Mouse (Mus musculus): ENCODE measurements around the gene Sema3b. TPM values are rescaled to one million over a fixed set of nuclear protein-coding genes. Genes with fewer than 3 reads are reported as not detected.

Sema3b gene
- polyA plus RNA-seq, 1 experiment from 2014 or later = 3.4 TPM

DNA sequence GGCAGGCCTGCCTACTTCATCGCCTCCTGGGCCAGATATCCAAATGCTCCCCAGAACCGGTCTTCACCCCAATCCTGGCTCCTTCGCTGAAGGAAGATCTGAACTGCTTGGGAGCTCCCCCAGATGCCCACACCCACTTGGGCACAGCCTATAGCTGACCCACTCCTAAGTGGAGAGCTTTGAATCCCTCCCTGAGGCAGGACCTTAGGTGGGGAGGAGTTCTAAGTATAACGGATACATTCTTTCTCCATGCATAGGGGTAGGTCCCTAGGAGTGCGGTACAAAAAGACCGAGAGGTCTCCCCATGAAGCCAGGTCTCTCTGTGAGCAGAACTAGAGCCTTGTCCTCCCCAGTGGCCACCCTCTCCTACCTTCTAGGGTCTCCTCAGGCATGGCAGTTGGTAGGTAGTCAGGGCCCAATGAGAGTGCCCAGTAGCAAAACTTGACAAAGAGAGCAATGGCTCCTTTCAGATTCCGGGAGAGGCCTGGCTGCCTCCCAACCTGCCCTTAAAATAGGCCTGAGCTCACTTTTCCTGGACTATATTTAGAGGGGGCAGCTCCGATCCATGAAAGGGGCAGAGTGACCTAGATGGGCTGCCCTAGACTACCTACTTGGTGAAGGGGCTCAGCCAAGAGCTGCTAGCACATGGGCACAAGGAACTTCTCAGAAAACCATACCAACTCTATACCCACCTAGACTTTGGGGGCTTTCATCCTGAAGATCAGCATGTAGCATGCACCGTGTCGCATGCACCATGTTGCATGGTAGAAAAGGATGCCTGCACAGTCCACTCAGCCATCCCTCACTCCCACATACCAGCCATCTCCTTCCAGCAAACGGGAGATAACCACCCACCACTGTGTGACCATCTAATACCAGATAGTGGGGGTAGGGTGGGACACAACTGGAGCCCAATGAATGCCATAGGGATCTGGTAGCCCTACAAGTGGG is 12.1 kb downstream of the Sema3b start:
- ATAC-seq (ENCODE audit: insufficient number of reproducible peaks, low FRiP score, low TSS enrichment, low read depth) = no peak
- no peaks in the 10 kb centered on the region for H3K4me1 ChIP-seq (ENCODE audit: control insufficient read depth, insufficient read depth, low read length)
- H3K36me3 ChIP-seq (ENCODE audit: control insufficient read depth, insufficient read depth, low read length) = peaks cover 12% of the 10 kb centered on the region
- WGBS = 92% methylated on average over 11 of the region's 11 CpGs
- no peak overlapping the region for H3K4me3 ChIP-seq (ENCODE audit: low read depth, low read length)
- no peak overlapping the region for H3K9ac ChIP-seq (ENCODE audit: low read length)
- no peaks in the 10 kb centered on the region for H3K27me3 ChIP-seq (ENCODE audit: control insufficient read depth, insufficient read depth, low read length)
- H3K27ac ChIP-seq (replicated peaks; ENCODE audit: low read depth, low read length) = no peak overlapping the region
- no peak overlapping the region for H3K4me2 ChIP-seq (ENCODE audit: low read depth, severe bottlenecking)
- H3K9me3 ChIP-seq (ENCODE audit: control insufficient read depth, low read length) = no peaks in the 10 kb centered on the region
- no peak for DNase-seq (ENCODE audit: low spot score)

DNA sequence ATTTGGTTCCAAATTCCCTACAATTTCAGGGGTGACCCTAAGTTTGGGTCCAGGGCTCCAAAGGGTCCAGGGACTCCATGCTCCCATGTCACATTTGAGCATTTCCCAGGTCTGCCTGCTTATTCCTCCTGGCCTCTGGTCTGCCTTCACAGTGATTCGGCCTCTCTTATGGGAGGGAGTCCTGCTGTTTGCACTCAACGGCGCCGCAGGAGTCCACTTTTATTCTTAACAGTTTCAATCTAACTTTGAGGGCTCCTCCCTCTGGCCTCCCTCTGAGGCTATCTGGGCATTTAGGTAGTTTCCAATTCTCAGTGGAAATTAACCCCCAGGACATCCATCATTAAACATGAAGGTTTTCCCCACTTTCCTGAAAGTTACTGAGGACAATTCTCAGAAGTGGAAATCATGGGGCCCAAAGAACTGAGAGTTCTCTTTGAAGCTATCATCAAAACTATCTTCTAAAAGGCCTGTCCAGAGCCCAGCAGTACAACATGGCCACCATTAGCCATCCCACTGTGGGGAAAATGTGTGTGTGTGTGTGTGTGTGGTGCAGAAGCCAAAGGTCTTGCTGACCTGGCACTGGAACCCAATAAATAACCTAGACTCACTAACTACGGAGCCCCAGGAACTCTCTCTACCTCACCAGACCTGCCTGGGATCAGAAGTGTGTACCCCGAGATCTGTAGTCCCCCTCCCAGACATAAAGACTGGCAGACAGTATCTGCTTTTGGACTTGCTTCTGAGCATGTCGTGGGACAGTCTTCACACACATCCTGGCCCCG is 14.6 kb downstream of the Sema3b start:
- H3K36me3 ChIP-seq (ENCODE audit: control insufficient read depth, insufficient read depth, low read length) = peaks cover 27% of the 10 kb centered on the region
- H3K4me3 ChIP-seq (ENCODE audit: low read depth, low read length) = no peak overlapping the region
- H3K27ac ChIP-seq (replicated peaks; ENCODE audit: low read depth, low read length) = no peak overlapping the region
- H3K9ac ChIP-seq (ENCODE audit: low read length) = no peak overlapping the region
- no peaks in the 10 kb centered on the region for H3K9me3 ChIP-seq (ENCODE audit: control insufficient read depth, low read length)
- ATAC-seq (ENCODE audit: insufficient number of reproducible peaks, low FRiP score, low TSS enrichment, low read depth) = no peak
- H3K4me1 ChIP-seq (ENCODE audit: control insufficient read depth, insufficient read depth, low read length) = no peaks in the 10 kb centered on the region
- DNase-seq (ENCODE audit: low spot score) = no peak
- H3K27me3 ChIP-seq (ENCODE audit: control insufficient read depth, insufficient read depth, low read length) = no peaks in the 10 kb centered on the region
- H3K4me2 ChIP-seq (ENCODE audit: low read depth, severe bottlenecking) = no peak overlapping the region
- WGBS = 75% methylated on average over 8 of the region's 8 CpGs

DNA sequence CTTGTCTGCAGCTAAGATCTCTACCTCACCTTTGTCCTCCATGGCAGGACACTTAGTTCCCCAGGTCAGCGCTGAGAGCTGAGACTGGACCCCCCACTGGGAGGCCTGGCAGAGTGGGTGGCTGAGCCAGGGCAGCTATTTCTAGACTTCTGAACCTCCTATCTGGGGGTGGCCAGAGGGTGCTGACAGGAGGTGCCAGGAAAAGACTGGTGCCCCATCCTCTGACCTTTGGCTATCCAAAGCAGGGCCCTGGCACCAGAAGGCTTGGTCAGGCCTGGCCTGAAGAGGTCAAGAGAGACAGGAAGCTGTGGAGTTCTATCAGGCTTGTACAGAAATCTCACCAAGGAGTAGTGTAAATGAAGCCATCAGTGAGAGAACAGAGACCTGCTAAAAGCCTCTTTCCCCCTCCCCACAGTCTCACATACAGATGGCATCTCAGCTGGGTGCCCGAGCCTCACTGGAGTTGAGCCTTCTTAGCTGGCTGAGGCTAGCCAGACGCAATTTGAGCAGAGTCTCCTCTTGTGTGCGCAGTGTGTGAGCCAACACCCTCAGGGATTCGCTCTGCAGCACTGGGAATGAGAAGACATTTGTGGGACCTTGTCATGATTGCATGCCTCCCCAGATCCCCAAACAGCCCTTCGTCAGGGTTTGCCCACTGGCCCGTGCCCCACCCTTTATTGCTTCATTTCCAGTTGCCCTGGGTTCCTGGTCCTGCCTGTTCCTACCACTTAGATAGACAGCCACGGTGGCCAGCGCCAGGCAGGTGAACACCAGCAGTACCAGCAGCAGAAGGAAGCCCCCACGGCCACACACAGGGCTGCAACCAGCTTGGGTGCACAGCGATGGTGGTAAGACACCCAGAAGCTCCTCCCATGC is 15.7 kb downstream of the Sema3b start:
- DNase-seq (ENCODE audit: low spot score) (no peak), ATAC-seq (ENCODE audit: insufficient number of reproducible peaks, low FRiP score, low TSS enrichment, low read depth) (no peak)
- no peak overlapping the region for H3K4me3 ChIP-seq (ENCODE audit: low read depth, low read length)
- H3K27me3 ChIP-seq (ENCODE audit: control insufficient read depth, insufficient read depth, low read length) = no peaks in the 10 kb centered on the region
- H3K36me3 ChIP-seq (ENCODE audit: control insufficient read depth, insufficient read depth, low read length) = peaks cover 27% of the 10 kb centered on the region
- WGBS = 82% methylated on average over 11 of the region's 11 CpGs
- H3K4me1 ChIP-seq (ENCODE audit: control insufficient read depth, insufficient read depth, low read length) = peaks cover 2% of the 10 kb centered on the region
- H3K4me2 ChIP-seq (ENCODE audit: low read depth, severe bottlenecking) = no peak overlapping the region
- no peak overlapping the region for H3K9ac ChIP-seq (ENCODE audit: low read length)
- no peaks in the 10 kb centered on the region for H3K9me3 ChIP-seq (ENCODE audit: control insufficient read depth, low read length)
- H3K27ac ChIP-seq (replicated peaks; ENCODE audit: low read depth, low read length) = no peak overlapping the region

DNA sequence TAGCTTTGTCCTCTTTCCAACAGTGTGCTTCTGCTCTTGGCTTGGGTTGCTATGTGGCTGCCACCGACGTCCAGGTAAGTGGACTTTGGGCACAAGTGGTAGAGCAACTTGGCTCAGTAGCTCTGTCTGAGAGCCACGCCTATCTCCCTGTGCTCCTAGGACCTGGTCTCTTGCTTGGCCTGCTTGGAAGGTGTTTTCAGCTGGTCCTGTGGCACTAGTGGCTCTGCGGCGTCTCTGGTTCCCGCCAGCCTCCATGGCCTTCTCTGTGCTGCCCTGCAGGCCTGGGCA is 18.3 kb downstream of the Sema3b start:
- ATAC-seq (ENCODE audit: insufficient number of reproducible peaks, low FRiP score, low TSS enrichment, low read depth) = no peak
- Histone ChIP-seq H3K36me3 (ENCODE audit: control insufficient read depth, insufficient read depth, low read length) (peaks cover 27% of the 10 kb centered on the region), H3K4me1 (ENCODE audit: control insufficient read depth, insufficient read depth, low read length) (peaks cover 4% of the 10 kb centered on the region), H3K4me3 (ENCODE audit: low read depth, low read length) (no peak overlapping the region), H3K27me3 (ENCODE audit: control insufficient read depth, insufficient read depth, low read length) (no peaks in the 10 kb centered on the region), H3K4me2 (ENCODE audit: low read depth, severe bottlenecking) (no peak overlapping the region), H3K9me3 (ENCODE audit: control insufficient read depth, low read length) (no peaks in the 10 kb centered on the region), H3K9ac (ENCODE audit: low read length) (no peak overlapping the region), H3K27ac (replicated peaks; ENCODE audit: low read depth, low read length) (no peak overlapping the region)
- no peak for DNase-seq (ENCODE audit: low spot score)
- 93% methylated on average over 6 of the region's 6 CpGs for WGBS

DNA sequence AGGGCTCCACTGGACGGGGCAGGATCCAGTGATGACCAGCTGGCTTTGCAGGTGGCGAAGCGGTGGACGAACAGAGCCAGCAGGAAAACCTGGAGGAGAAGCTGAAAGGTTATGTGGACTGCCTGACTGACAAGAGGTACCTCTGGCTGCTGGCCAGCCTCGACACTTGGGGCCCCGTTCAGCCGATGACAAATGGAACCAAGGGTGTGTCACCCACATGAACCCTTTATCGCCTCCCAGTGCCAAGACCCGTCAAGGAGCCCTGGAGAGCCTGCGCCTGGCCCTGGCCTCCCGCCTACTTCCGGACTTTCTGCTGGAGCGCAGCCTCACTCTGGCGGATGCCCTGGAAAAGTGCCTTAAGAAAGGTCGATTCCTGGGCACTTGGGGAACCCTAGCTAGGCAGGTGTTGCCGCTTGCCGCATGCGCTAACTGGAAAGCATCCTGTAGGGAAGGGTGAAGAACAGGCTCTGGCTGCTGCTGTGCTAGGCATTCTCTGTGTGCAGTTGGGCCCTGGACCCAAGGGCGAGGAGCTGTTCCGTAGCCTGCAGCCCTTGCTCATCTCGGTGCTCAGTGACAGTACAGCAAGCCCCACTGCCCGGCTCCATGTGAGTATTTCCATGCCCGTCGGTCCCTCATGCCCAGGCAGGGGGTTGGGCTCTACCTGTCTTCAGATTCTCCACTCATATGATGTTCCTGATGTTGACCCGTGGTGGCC is 18.8 kb downstream of the Sema3b start:
- no peak overlapping the region for H3K4me3 ChIP-seq (ENCODE audit: low read depth, low read length)
- H3K4me1 ChIP-seq (ENCODE audit: control insufficient read depth, insufficient read depth, low read length) = peaks cover 4% of the 10 kb centered on the region
- WGBS = 93% methylated on average over 25 of the region's 25 CpGs

DNA sequence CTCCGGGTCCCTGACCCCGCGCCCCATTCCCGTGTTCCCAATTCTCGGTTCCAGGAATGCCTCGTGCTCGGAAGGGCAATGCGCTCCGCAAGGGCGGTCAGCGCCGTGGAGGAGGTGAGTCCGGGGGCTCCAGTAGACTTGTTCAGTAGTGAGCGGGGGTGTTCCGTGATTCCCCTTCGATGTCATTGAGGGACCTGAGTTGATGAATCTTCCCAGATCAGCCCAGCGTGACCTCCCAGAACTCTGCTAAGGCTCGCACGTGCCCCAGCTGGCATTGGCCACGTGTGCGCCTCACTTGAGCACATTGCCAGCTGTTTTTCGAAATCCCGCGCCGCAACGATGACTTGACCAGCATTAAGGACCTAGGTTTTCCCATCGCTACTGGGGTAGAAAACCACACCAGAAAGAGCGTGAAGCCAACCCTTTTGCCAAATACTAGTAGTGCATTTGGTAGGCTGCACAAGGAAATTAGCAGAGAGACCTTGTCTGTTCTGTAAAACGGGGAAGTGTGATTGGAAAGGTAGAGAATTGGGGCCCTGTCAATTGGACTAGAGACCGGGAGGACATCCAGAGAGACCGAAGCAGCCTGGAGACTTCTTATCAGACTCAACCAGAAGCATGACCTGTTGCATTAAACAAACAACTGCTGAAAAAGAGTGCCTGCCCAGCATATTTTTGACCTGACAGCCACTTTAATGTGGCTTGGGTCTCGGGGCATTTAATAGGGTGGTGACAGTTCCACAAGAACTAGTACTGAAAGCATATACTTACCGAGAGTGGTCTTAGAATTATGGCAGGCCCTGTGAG is 21.0 kb downstream of the Sema3b start:
- Histone ChIP-seq H3K4me3 (ENCODE audit: low read depth, low read length) (peak overlapping the region; percentile 78), H3K4me1 (ENCODE audit: control insufficient read depth, insufficient read depth, low read length) (peaks cover 4% of the 10 kb centered on the region), H3K27me3 (ENCODE audit: control insufficient read depth, insufficient read depth, low read length) (no peaks in the 10 kb centered on the region), H3K9me3 (ENCODE audit: control insufficient read depth, low read length) (no peaks in the 10 kb centered on the region), H3K27ac (replicated peaks; ENCODE audit: low read depth, low read length) (no peak overlapping the region), H3K36me3 (ENCODE audit: control insufficient read depth, insufficient read depth, low read length) (peaks cover 23% of the 10 kb centered on the region), H3K9ac (ENCODE audit: low read length) (peak overlapping the region; percentile 70), H3K4me2 (ENCODE audit: low read depth, severe bottlenecking) (peak overlapping the region; percentile 56)
- ATAC-seq (ENCODE audit: insufficient number of reproducible peaks, low FRiP score, low TSS enrichment, low read depth) (peak; percentile 52), DNase-seq (ENCODE audit: low spot score) (no peak)
- WGBS = 3% methylated on average over 33 of the region's 33 CpGs

More for the DNA sequence above, 18.8 kb downstream of the Sema3b start:
- Histone ChIP-seq H3K27ac (replicated peaks; ENCODE audit: low read depth, low read length) (no peak overlapping the region), H3K27me3 (ENCODE audit: control insufficient read depth, insufficient read depth, low read length) (no peaks in the 10 kb centered on the region), H3K36me3 (ENCODE audit: control insufficient read depth, insufficient read depth, low read length) (peaks cover 27% of the 10 kb centered on the region), H3K4me2 (ENCODE audit: low read depth, severe bottlenecking) (no peak overlapping the region), H3K9me3 (ENCODE audit: control insufficient read depth, low read length) (no peaks in the 10 kb centered on the region), H3K9ac (ENCODE audit: low read length) (no peak overlapping the region)
- ATAC-seq (ENCODE audit: insufficient number of reproducible peaks, low FRiP score, low TSS enrichment, low read depth) (no peak), DNase-seq (ENCODE audit: low spot score) (no peak)

DNA sequence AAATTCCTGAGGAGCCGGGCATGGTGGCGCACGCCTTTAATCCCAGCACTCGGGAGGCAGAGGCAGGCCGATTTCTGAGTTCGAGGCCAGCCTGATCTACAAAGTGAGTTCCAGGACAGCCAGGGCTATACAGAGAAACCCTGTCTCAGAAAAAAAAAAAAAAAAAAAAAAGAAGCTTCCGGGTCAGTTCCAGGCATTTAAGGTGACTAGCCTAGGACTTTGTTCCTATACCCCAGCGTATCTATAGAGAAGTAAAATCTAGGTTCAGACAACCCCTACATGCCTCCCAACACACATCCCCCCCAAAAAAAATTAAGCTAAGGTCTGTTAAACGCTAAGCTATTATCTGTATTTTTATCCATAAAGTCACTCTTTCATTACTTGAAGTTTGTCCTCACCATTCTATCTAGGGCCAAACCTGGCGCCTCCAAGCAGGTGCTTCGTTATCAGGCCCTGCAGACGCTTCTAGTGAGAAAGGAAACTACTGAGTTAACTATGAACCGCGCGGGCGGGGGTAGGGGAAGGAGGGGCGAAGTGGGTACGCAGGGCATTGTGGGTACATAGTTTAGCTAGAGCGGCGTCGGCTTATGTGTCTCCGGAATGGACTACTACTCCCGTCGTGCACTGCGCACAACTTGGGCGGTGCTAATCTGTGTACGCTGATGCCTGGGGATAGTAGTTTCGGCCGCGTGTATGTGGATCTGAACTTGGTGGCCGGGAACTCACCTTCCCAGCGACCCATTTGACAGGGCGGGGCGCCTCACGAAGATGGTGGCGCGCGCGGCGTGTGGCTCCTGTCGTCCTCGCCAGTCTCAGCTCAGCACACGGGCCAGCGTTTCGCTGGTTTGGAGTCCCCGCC is 21.8 kb downstream of the Sema3b start, which contains the start of gene Ifrd2:
Ifrd2 (plus strand) TSS at position 669 of the 859 bp plus-strand sequence.
- Histone ChIP-seq H3K4me1 (ENCODE audit: control insufficient read depth, insufficient read depth, low read length) (peaks cover 4% of the 10 kb centered on the region), H3K9me3 (ENCODE audit: control insufficient read depth, low read length) (no peaks in the 10 kb centered on the region), H3K4me2 (ENCODE audit: low read depth, severe bottlenecking) (peak within 1 kb of the TSS; percentile 56), H3K27ac (replicated peaks; ENCODE audit: low read depth, low read length) (0 out of 2 replicates have a peak within 1 kb of the TSS, but pooled peaks have one; percentile 30), H3K36me3 (ENCODE audit: control insufficient read depth, insufficient read depth, low read length) (peaks cover 24% of the 10 kb centered on the region), H3K9ac (ENCODE audit: low read length) (peak within 1 kb of the TSS; percentile 70), H3K4me3 (ENCODE audit: low read depth, low read length) (peak within 1 kb of the TSS; percentile 78), H3K27me3 (ENCODE audit: control insufficient read depth, insufficient read depth, low read length) (no peaks in the 10 kb centered on the region)
- DNase-seq (ENCODE audit: low spot score) = peak; percentile 97
- WGBS = 15% methylated on average over 46 of the region's 46 CpGs
- ATAC-seq (ENCODE audit: insufficient number of reproducible peaks, low FRiP score, low TSS enrichment, low read depth) = peak; percentile 96

All from limb, embryonic 11.5 days (tissue).